Mouse (Mus musculus): ENCODE measurements around the gene Gm10024. TPM values are rescaled to one million over a fixed set of nuclear protein-coding genes. Genes with fewer than 3 reads are reported as not detected.

Gene Gm10024
- polyA plus RNA-seq (2017; shearing (Covaris generic)), result not detected

GRCm38 (mm10) chr10:77711157-77711556 lies at the start of gene Gm10024:
Gene Gm10024, plus strand, starts transcription at chr10:77711457.

GRCm38 (mm10) chr10:77685895-77686664 lies 25.2 kb upstream of the Gm10024 start, which contains the start of gene Tspear:
Gene Tspear, plus strand, starts transcription at chr10:77686569.

GRCm38 (mm10) chr10:77690356-77690807 lies 20.9 kb upstream of the Gm10024 start, which contains the start of gene Gm19402:
Gene Gm19402, minus strand, starts transcription at chr10:77690757.

GRCm38 (mm10) chr10:77697133-77697532 lies 14.1 kb upstream of the Gm10024 start, which contains the start of gene Gm9508:
Gene Gm9508, minus strand, starts transcription at chr10:77697233.

DNA sequence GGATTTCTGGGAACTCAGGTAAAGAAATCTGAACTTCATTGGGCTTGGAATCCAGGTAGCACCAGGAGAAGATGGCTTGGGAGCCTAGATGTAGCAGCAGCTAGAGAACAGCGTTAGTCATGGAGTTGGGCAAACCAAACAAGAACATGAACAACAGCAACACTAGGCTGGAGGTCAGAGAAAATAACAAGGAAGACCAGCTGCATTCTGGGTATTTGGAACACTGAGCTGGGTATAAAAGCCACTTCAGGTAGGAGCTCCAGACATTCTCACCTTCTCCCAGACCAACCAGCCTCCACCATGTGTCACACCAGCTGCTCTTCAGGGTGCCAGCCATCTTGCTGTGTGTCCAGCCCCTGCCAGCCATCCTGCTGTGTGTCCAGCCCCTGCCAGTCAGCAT lies 4.9 kb upstream of the Gm10024 start, which contains the start of gene Gm10272:
TSS of gene Gm10272 (plus strand) at position 301 of the 400 bp plus-strand sequence.

DNA sequence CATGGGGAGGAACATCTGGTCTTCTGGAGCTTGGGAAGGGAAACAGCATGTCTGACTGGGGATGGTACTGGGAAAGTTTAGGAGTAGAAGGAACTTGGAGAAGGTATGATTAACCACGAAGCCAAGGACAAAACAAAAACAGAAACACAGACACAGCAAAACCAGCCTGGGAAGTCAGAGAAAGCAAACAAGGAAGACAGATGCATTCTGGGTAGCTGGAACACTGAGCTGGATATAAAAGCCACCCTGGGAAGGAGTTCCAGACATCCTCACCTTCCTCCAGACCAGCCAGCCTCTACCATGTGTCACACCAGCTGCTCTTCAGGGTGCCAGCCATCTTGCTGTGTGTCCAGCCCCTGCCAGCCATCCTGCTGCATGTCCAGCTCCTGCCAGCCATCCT lies 4.2 kb downstream of the Gm10024 start, which contains the start of gene Gm10142:
TSS of gene Gm10142 (plus strand) at position 301 of the 400 bp plus-strand sequence.

DNA sequence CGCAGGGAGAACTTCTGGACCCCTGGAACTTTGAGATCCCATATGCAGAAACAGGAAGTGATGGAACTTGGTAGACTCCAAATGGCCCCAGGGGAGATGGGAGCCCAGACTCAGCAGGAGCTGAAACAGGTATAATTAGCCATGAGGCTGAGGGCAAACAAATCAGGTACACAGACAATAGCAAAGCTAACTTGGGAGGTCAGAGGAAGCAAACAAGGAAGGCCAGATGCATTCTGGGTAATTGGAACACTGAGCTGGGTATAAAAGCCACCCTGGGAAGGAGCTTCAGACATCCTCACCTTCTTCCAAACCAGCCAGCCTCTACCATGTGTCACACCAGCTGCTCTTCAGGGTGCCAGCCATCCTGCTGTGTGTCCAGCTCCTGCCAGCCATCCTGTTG lies 9.0 kb downstream of the Gm10024 start, which contains the start of gene Krtap12-1:
TSS of gene Krtap12-1 (plus strand) at position 301 of the 400 bp plus-strand sequence.

GRCm38 (mm10) chr10:77726186-77726585 lies 14.9 kb downstream of the Gm10024 start, which contains the start of gene Gm10100:
Gene Gm10100, plus strand, starts transcription at chr10:77726486.

DNA sequence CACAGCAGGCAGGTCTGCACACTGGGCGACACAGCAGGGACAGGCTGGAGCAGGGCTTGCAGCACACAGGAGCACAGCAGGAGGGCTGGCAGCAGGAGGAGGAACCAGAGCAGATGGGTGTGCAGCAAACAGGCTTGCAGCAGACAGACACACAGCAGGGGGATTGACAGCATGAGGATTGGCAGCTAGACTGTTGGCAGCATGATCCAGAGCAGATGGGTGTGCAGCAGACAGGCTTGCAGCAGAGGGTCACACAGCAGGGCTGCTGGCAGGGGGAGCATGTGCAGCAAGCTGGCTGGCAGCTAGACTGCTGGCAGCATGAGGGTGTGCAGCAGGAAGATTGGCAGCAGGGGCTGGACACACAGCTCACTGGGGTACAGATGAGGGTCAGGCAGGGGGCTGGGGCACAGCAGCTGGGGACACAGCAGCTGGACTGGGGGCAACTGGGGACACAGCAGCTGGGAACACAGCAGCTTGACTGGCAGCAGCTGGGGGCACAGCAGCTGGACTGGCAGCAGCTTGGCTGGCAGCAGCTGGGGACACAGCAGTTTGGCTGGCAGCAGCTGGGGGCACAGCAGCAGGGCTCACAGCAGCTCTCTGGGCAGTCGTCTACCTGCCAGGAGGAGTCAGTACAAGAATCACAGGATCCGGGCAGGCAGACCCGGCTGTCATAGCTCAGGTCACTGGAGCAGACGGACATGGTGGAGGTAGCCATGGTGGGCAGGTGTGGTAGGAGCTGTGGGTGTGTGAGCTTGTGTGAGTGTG lies 30.8 kb downstream of the Gm10024 start, which contains the start of gene Gm18596:
TSS of gene Gm18596 (minus strand) at position 715 of the 765 bp plus-strand sequence.

GRCm38 (mm10) chr10:77751254-77751653 lies 40.0 kb downstream of the Gm10024 start, which contains the start of gene Gm9736:
Gene Gm9736, minus strand, starts transcription at chr10:77751354.

DNA sequence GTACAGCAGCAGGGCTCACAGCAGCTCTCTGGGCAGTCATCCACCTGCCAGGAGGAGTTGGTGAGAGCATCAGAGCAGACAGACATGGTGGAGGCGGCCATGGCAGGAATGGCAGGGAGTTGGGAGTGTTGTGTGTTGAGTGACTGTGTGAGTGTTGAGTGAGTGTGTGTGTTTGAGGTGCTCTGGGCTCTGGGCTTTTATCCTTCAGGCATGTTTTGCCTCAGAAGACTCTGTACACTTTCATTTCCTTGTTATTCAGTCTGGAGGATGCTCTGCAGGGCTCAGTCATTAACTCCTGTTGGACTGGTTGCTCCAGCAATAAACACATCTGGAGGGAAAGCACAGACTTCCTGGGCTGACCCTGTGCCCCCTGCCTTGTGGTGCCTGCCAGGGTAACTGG lies 48.3 kb downstream of the Gm10024 start, which contains the start of gene Gm3233:
TSS of gene Gm3233 (minus strand) at position 101 of the 400 bp plus-strand sequence.

Other genes starting within 250 kb of the Gm10024 start
- gene Fam207a, start 195.7 kb upstream of the Gm10024 start, polyA plus RNA-seq (2017; shearing (Covaris generic)), result 23.3 TPM
- gene Itgb2, start 181.2 kb upstream of the Gm10024 start, polyA plus RNA-seq (2017; shearing (Covaris generic)), result 547 TPM
- gene Pttg1ip, start 129.7 kb upstream of the Gm10024 start, polyA plus RNA-seq (2017; shearing (Covaris generic)), result 86.6 TPM
- gene Sumo3, start 105.4 kb upstream of the Gm10024 start, polyA plus RNA-seq (2017; shearing (Covaris generic)), result 103 TPM
- not detected for gene Gm49325, start 105.3 kb upstream of the Gm10024 start, polyA plus RNA-seq (2017; shearing (Covaris generic))
- gene Ube2g2, start 89.2 kb upstream of the Gm10024 start, polyA plus RNA-seq (2017; shearing (Covaris generic)), result 54.5 TPM
- gene Tspear, start 24.9 kb upstream of the Gm10024 start, polyA plus RNA-seq (2017; shearing (Covaris generic)), result 0.70 TPM
- gene Gm19402, start 20.7 kb upstream of the Gm10024 start, polyA plus RNA-seq (2017; shearing (Covaris generic)), result not detected
- not detected for gene Gm9508, start 14.2 kb upstream of the Gm10024 start, polyA plus RNA-seq (2017; shearing (Covaris generic))
- gene Gm10272, start 4.8 kb upstream of the Gm10024 start, polyA plus RNA-seq (2017; shearing (Covaris generic)), result not detected
- gene Gm10142, start 4.3 kb downstream of the Gm10024 start, polyA plus RNA-seq (2017; shearing (Covaris generic)), result not detected
- not detected for gene Krtap12-1, start 9.1 kb downstream of the Gm10024 start, polyA plus RNA-seq (2017; shearing (Covaris generic))
- gene Gm10100, start 15.0 kb downstream of the Gm10024 start, polyA plus RNA-seq (2017; shearing (Covaris generic)), result not detected
- not detected for gene Gm18596, start 31.2 kb downstream of the Gm10024 start, polyA plus RNA-seq (2017; shearing (Covaris generic))
- not detected for gene Gm9736, start 39.9 kb downstream of the Gm10024 start, polyA plus RNA-seq (2017; shearing (Covaris generic))
- not detected for gene Gm3233, start 48.2 kb downstream of the Gm10024 start, polyA plus RNA-seq (2017; shearing (Covaris generic))
- gene Gm3238, start 59.9 kb downstream of the Gm10024 start, polyA plus RNA-seq (2017; shearing (Covaris generic)), result not detected
- not detected for gene Gm7138, start 65.5 kb downstream of the Gm10024 start, polyA plus RNA-seq (2017; shearing (Covaris generic))
- not detected for gene Gm3250, start 71.1 kb downstream of the Gm10024 start, polyA plus RNA-seq (2017; shearing (Covaris generic))
- gene Gm7137, start 76.7 kb downstream of the Gm10024 start, polyA plus RNA-seq (2017; shearing (Covaris generic)), result not detected
- gene Gm9639, start 83.6 kb downstream of the Gm10024 start, polyA plus RNA-seq (2017; shearing (Covaris generic)), result not detected
- gene Gm19668, start 87.7 kb downstream of the Gm10024 start, polyA plus RNA-seq (2017; shearing (Covaris generic)), result not detected
- not detected for gene Gm9507, start 100.4 kb downstream of the Gm10024 start, polyA plus RNA-seq (2017; shearing (Covaris generic))
- gene Gm2696, start 103.2 kb downstream of the Gm10024 start, polyA plus RNA-seq (2017; shearing (Covaris generic)), result not detected
- gene Krtap10-4, start 115.6 kb downstream of the Gm10024 start, polyA plus RNA-seq (2017; shearing (Covaris generic)), result not detected
- gene Krtap10-10, start 124.5 kb downstream of the Gm10024 start, polyA plus RNA-seq (2017; shearing (Covaris generic)), result not detected
- not detected for gene Gm36176, start 135.3 kb downstream of the Gm10024 start, polyA plus RNA-seq (2017; shearing (Covaris generic))
- gene Gm10318, start 141.4 kb downstream of the Gm10024 start, polyA plus RNA-seq (2017; shearing (Covaris generic)), result not detected
- not detected for gene Gm3285, start 150.5 kb downstream of the Gm10024 start, polyA plus RNA-seq (2017; shearing (Covaris generic))
- gene Lrrc3, start 191.1 kb downstream of the Gm10024 start, polyA plus RNA-seq (2017; shearing (Covaris generic)), result not detected

Data from effector memory CD4-positive, alpha-beta T cell, adult 5 months (primary cell).